Mouse (Mus musculus): ENCODE data around the gene Mpg. TPM values are rescaled to one million over a fixed set of nuclear protein-coding genes. Genes with fewer than 3 reads are reported as not detected.

The Mpg gene
- polyA plus RNA-seq, 1 experiment from 2014 or later: 34.2 TPM

- Histone ChIP-seq H3K9me3 (no peaks in the 10 kb centered on the region), H3K27ac (peak overlapping the region; percentile 95), H3K4me3 (peak overlapping the region; percentile 83; the same call in 1 of the 2 replicates), H3K36me3 (peaks cover 27% of the 10 kb centered on the region), H3K27me3 (ENCODE audit: insufficient read depth, poor library complexity, severe bottlenecking) (peaks cover 28% of the 10 kb centered on the region), H3K4me1 (replicated peaks) (peaks cover 63% of the 10 kb centered on the region)
- 61% methylated on average over 7 of the region's 7 CpGs for WGBS
- DNase-seq (ENCODE audit: low spot score): no peak
These were observed 842 bp upstream of the Mpg start for GRCm38 (mm10) chr11:32225222-32226104.

- DNase-seq (ENCODE audit: low spot score): no peak
- Histone ChIP-seq H3K36me3 (peaks cover 43% of the 10 kb centered on the region), H3K4me3 (peak overlapping the region; percentile 83), H3K27ac (peak overlapping the region; percentile 95), H3K27me3 (ENCODE audit: insufficient read depth, poor library complexity, severe bottlenecking) (peaks cover 28% of the 10 kb centered on the region), H3K4me1 (replicated peaks) (peaks cover 47% of the 10 kb centered on the region), H3K9me3 (no peaks in the 10 kb centered on the region)
- WGBS: 55% methylated on average over 1 of the region's 1 CpGs
These were observed 736 bp downstream of the Mpg start for GRCm38 (mm10) chr11:32227041-32227440.

DNA sequence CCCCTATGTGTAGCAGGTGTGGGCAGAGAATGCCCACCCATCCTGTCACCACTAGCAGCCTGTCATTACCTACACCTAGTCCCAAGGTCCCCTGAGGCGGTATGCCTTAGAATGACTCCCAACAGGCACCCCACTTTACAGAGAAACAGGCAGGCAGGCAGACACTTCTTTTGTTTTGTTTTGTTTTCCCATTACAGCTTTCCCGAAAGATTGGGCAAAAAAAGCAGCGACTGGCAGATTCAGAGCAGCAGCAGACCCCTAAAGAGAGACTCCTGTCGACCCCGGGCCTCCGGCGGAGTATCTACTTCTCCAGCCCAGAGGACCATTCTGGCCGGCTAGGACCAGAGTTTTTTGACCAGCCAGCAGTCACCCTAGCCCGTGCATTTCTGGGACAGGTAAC is 1.2 kb downstream of the Mpg start:
- Histone ChIP-seq H3K27me3 (ENCODE audit: insufficient read depth, poor library complexity, severe bottlenecking) (peaks cover 24% of the 10 kb centered on the region), H3K4me3 (peak overlapping the region; percentile 83; the same call in 1 of the 2 replicates), H3K36me3 (peaks cover 48% of the 10 kb centered on the region), H3K9me3 (no peaks in the 10 kb centered on the region), H3K4me1 (replicated peaks) (peaks cover 42% of the 10 kb centered on the region), H3K27ac (0 out of 2 replicates have a peak overlapping the region, but pooled peaks have one; percentile 8)
- 90% methylated on average over 9 of the region's 9 CpGs for WGBS
- no peak for DNase-seq (ENCODE audit: low spot score)

- Histone ChIP-seq H3K36me3 (peaks cover 56% of the 10 kb centered on the region), H3K27ac (no peak overlapping the region), H3K4me3 (no peak overlapping the region), H3K4me1 (replicated peaks) (peaks cover 39% of the 10 kb centered on the region), H3K27me3 (ENCODE audit: insufficient read depth, poor library complexity, severe bottlenecking) (peaks cover 16% of the 10 kb centered on the region), H3K9me3 (no peaks in the 10 kb centered on the region)
- DNase-seq (ENCODE audit: low spot score): no peak
- 87% methylated on average over 3 of the region's 3 CpGs for WGBS
These were observed 2.1 kb downstream of the Mpg start for GRCm38 (mm10) chr11:32228292-32228845.

- H3K27ac ChIP-seq: no peak overlapping the region
- DNase-seq (ENCODE audit: low spot score): no peak
- 87% methylated on average over 4 of the region's 4 CpGs for whole genome bisulfite sequencing
- no peak overlapping the region for H3K4me3 ChIP-seq
- H3K9me3 ChIP-seq: no peaks in the 10 kb centered on the region
- no peaks in the 10 kb centered on the region for H3K27me3 ChIP-seq (ENCODE audit: insufficient read depth, poor library complexity, severe bottlenecking)
- peaks cover 75% of the 10 kb centered on the region for H3K36me3 ChIP-seq
- H3K4me1 ChIP-seq (replicated peaks): peaks cover 30% of the 10 kb centered on the region
These were observed 3.9 kb downstream of the Mpg start for GRCm38 (mm10) chr11:32230220-32230619.

GRCm38 (mm10) chr11:32231125-32231524 is 4.8 kb downstream of the Mpg start:
- WGBS: 98% methylated on average over 2 of the region's 2 CpGs
- Histone ChIP-seq H3K4me3 (no peak overlapping the region), H3K27me3 (ENCODE audit: insufficient read depth, poor library complexity, severe bottlenecking) (no peaks in the 10 kb centered on the region), H3K36me3 (peaks cover 84% of the 10 kb centered on the region), H3K4me1 (replicated peaks) (peaks cover 21% of the 10 kb centered on the region), H3K9me3 (no peaks in the 10 kb centered on the region), H3K27ac (no peak overlapping the region)
- DNase-seq (ENCODE audit: low spot score): no peak

DNA sequence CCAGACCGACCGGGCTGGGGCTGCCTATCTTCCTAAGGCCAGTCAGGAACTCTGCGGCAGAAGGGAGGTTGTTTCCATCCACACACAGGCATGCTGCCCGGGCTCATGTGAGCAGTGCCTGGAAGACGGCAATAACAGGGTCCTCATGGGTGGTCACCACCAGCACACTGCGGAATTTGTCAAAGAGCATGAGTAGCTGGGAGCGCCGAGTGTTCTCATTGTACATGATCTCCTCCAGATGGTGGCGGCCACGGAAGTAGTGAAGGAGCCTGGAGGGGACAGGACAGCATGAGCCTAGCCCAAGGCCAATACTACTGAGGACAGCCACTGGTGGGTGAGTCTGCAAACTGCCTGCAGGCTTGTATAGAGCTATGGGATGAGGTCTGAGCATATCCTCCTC is 6.5 kb downstream of the Mpg start:
- H3K36me3 ChIP-seq: peaks cover 100% of the 10 kb centered on the region

DNA sequence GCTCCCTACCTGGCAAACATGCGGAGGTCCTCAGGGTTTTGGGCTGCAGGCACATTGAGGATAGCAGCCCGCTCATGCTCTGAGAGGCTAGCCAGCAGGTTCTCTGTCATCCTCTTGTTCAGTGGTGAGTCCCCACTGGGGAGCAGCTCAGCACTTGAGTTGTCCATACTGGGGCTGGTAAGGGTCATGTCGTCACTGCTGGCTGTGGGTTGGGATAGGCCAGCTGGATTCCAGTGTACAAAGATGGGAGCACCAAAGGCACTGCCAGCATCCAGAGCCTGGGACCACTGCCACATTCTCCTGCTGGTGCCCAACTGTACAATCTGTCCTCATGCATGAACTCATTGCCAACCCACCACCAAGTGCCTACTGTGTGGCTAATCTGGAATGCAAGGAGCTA is 7.6 kb downstream of the Mpg start:
- H3K9me3 ChIP-seq: no peaks in the 10 kb centered on the region
- no peaks in the 10 kb centered on the region for H3K27me3 ChIP-seq (ENCODE audit: insufficient read depth, poor library complexity, severe bottlenecking)
- DNase-seq (ENCODE audit: low spot score): no peak
- no peak overlapping the region for H3K27ac ChIP-seq
- WGBS: 91% methylated on average over 3 of the region's 3 CpGs
- peaks cover 100% of the 10 kb centered on the region for H3K36me3 ChIP-seq
- H3K4me3 ChIP-seq: no peak overlapping the region
- H3K4me1 ChIP-seq (replicated peaks): 0 out of 2 replicates have a peak, but pooled peaks cover 4% of the 10 kb centered on the region

More for the DNA sequence above, 6.5 kb downstream of the Mpg start:
- 86% methylated on average over 10 of the region's 10 CpGs for WGBS
- DNase-seq (ENCODE audit: low spot score): no peak
- no peaks in the 10 kb centered on the region for H3K27me3 ChIP-seq (ENCODE audit: insufficient read depth, poor library complexity, severe bottlenecking)
- peak overlapping the region; percentile 35; the same call in 1 of the 2 replicates for H3K27ac ChIP-seq
- H3K4me1 ChIP-seq (replicated peaks): 0 out of 2 replicates have a peak, but pooled peaks cover 4% of the 10 kb centered on the region
- no peak overlapping the region for H3K4me3 ChIP-seq
- no peaks in the 10 kb centered on the region for H3K9me3 ChIP-seq

DNA sequence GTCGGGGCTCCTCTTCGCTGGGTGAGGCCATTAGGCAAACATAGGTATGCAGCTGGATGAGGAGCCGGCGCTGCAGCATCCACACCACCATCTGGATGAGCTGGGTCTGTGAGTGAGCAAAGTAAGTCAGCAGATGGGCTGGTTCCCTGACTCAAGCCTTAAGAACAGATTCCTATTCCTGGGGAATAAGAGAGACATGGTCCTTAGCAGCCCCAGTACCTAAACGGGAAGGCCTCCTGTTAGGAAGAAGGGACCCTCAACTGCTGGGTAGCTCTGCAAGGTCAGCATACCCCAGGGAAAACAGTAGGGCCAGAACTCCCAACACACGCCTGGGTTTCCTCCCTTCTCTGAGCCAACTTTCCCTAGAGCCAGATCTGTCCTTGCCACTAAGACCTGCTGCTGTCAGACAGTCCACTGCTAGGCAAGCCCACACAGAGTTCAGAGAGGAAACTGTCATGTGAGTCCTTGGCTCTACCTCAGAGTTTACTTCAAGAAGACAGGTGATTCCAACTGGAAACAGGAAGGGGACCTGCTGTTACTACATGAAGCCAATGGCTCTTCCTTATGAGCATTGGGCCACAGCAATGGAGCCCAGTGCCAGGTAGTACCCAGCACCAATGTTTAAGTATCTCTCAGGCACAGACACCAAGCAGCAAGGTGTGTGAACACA is 8.6 kb downstream of the Mpg start:
- H3K9me3 ChIP-seq: no peaks in the 10 kb centered on the region
- peaks cover 98% of the 10 kb centered on the region for H3K36me3 ChIP-seq
- H3K27me3 ChIP-seq (ENCODE audit: insufficient read depth, poor library complexity, severe bottlenecking): no peaks in the 10 kb centered on the region
- no peak overlapping the region for H3K27ac ChIP-seq
- DNase-seq (ENCODE audit: low spot score): no peak
- WGBS: 90% methylated on average over 6 of the region's 6 CpGs
- no peak overlapping the region for H3K4me3 ChIP-seq
- H3K4me1 ChIP-seq (replicated peaks): 0 out of 2 replicates have a peak, but pooled peaks cover 4% of the 10 kb centered on the region

GRCm38 (mm10) chr11:32235646-32236045 is 9.3 kb downstream of the Mpg start:
- peaks cover 98% of the 10 kb centered on the region for H3K36me3 ChIP-seq
- DNase-seq (ENCODE audit: low spot score): no peak

DNA sequence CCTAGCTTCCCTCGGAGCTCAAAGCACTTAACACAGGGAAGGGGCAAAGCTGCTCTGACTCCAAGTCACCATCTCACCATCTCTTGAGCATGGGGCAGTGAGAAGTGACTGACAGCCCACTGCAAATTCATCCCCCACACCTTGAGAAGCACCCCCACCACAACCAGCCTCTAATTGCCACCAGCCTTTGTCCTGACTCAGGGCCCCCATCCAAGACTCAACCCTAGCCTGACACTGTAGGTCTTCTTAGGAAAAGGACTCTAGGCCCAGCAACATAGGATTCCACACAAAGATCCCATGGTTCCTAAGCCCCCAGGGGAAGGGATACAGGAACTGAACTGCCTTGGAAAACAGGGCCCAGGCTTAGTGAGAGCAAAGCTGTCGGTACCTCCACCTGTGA is 9.8 kb downstream of the Mpg start:
- 91% methylated on average over 2 of the region's 2 CpGs for WGBS
- Histone ChIP-seq H3K4me1 (replicated peaks) (0 out of 2 replicates have a peak, but pooled peaks cover 4% of the 10 kb centered on the region), H3K27ac (no peak overlapping the region), H3K36me3 (peaks cover 98% of the 10 kb centered on the region), H3K9me3 (no peaks in the 10 kb centered on the region), H3K27me3 (ENCODE audit: insufficient read depth, poor library complexity, severe bottlenecking) (no peaks in the 10 kb centered on the region), H3K4me3 (no peak overlapping the region)
- DNase-seq (ENCODE audit: low spot score): no peak

More at GRCm38 (mm10) chr11:32235646-32236045, 9.3 kb downstream of the Mpg start:
- 0 out of 2 replicates have a peak, but pooled peaks cover 4% of the 10 kb centered on the region for H3K4me1 ChIP-seq (replicated peaks)
- no peaks in the 10 kb centered on the region for H3K27me3 ChIP-seq (ENCODE audit: insufficient read depth, poor library complexity, severe bottlenecking)
- no peak overlapping the region for H3K27ac ChIP-seq
- H3K9me3 ChIP-seq: no peaks in the 10 kb centered on the region
- WGBS: 86% methylated on average over 3 of the region's 3 CpGs
- no peak overlapping the region for H3K4me3 ChIP-seq

GRCm38 (mm10) chr11:32236712-32237410 is 10.6 kb downstream of the Mpg start:
- 0 out of 2 replicates have a peak, but pooled peaks cover 4% of the 10 kb centered on the region for H3K4me1 ChIP-seq (replicated peaks)
- H3K4me3 ChIP-seq: no peak overlapping the region
- DNase-seq (ENCODE audit: low spot score): peak; percentile 63
- H3K27ac ChIP-seq: no peak overlapping the region
- WGBS: 57% methylated on average over 9 of the region's 9 CpGs
- peaks cover 98% of the 10 kb centered on the region for H3K36me3 ChIP-seq
- H3K27me3 ChIP-seq (ENCODE audit: insufficient read depth, poor library complexity, severe bottlenecking): no peaks in the 10 kb centered on the region
- no peaks in the 10 kb centered on the region for H3K9me3 ChIP-seq

Measured in hindbrain, embryonic 10.5 days (tissue).